Mouse (Mus musculus) MEL-GATA-1-ER (cell line): ENCODE data around the gene Itsn1.

Source experiments
- DNase-seq: peaks from one replicate; pipeline ENCODE4 v3.0.0-alpha.2; 2012; ENCODE audit warnings: low read depth; ENCODE audit errors: extremely low read depth

Itsn1 gene

GRCm38 (mm10) chr16:91768586-91768985, 39.5 kb downstream of the Itsn1 start:
- DNase-seq = no peak

DNA sequence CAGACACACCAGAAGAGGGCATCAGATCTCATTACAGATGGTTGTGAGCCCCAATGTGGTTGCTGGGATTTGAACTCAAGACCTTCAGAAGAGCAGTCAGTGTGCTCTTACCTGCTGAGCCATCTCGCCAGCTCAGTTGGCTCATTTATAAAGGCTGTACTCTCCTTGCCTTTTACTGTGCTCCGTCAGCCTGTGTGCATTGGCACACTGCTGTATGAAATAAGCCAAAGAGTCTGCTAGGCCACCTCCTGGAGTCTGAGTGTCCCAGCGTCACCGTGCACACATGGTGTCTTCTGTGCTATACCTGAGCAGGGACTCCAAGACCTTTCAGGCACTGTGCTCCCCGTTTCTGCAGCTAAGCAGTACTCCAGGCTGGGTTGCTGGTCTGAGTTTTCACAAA, 40.8 kb downstream of the Itsn1 start:
- no peak for DNase-seq

- DNase-seq = no peak
These were observed 41.6 kb downstream of the Itsn1 start for GRCm38 (mm10) chr16:91770662-91771061.

DNA sequence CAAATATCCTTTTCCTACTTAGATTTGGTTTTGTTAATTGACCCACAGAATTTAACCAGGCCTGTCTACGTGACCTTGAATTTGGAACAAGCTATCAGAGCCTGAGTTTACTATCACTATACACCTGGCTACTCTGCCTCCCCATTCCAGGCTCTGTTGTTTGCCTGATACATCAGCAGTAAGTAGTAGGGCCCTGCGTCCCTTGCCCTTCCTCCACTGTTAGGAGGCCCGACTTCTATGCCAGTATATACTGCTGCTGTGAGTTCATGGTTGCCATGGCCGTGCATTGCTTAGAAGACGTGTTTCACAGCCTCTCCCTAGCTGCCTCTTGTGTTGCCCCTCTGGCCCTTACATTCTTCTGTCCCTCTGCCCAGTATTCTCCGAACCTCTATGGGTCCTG, 42.3 kb downstream of the Itsn1 start:
- DNase-seq = no peak

DNA sequence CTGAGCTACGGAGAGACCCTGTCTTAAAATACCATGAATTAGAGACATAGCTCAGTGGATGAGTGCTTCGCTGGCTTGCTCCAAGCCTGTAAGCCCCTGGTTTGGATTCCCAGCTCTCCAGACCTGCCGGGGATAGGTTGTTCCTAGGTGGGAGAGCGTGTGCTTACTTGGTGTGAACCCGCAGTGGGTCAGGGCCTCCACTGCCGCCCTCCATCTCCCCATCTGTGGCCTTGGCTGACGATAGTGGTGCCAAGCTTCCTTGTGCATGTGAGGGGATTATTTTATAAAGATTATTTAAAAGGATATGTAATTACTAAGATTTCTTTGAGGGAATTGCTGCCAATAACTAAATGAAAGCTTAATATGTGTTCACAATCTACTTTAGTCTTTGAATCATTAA, 43.5 kb downstream of the Itsn1 start:
- no peak for DNase-seq

- no peak for DNase-seq
These were observed 50.5 kb downstream of the Itsn1 start for GRCm38 (mm10) chr16:91779576-91779975.

- no peak for DNase-seq
These were observed 51.1 kb downstream of the Itsn1 start for GRCm38 (mm10) chr16:91780151-91780550.

DNA sequence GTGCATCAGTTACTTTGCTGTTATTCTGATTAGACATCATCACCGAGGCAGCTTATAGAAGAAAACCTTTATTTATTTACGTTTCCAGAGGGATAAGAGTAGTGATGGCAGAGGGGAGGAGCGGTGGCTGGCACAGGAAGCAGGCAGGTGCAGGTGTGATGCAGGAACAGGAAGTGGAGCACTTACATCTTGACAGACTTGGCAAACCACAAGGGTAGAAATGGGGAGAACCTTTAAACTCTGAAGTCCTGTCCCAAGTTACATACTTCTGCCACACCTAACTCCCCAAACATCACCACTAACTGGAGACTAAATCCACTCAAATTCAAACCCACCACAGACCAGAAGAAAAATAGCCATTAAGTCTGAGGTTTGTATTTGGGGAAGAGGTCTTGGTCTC, 51.7 kb downstream of the Itsn1 start:
- no peak for DNase-seq

GRCm38 (mm10) chr16:91783191-91783590, 54.1 kb downstream of the Itsn1 start:
- no peak for DNase-seq

DNA sequence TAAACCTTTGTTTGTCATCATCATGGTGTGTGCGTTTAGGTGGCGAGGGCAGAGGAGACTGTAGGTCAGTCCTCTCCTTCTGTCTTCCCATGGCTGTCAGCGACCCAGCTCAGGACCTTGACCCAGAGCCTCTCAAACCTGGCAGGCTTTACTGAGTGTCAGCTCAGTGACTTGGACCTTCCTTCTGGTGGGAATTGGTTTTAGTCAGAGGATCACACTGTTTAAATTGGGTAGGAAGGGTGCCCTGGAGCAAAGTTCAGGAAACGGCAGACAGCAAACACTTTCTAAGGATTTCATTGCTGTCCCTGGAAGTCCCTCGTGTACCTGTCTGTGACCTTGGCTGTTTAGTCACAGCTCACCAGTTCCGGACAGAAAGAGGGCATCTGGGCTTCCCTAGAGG, 55.2 kb downstream of the Itsn1 start:
- DNase-seq = no peak

GRCm38 (mm10) chr16:91786425-91786824, 57.3 kb downstream of the Itsn1 start:
- no peak for DNase-seq

GRCm38 (mm10) chr16:91789728-91790127, 60.6 kb downstream of the Itsn1 start:
- peak; percentile 99 for DNase-seq

GRCm38 (mm10) chr16:91792477-91793196, 63.6 kb downstream of the Itsn1 start:
- no peak for DNase-seq

- peak; percentile 82 for DNase-seq
These were observed 64.6 kb downstream of the Itsn1 start for GRCm38 (mm10) chr16:91793507-91794278.

- no peak for DNase-seq
These were observed 65.2 kb downstream of the Itsn1 start for GRCm38 (mm10) chr16:91794306-91794705.

- no peak for DNase-seq
These were observed 66.0 kb downstream of the Itsn1 start for GRCm38 (mm10) chr16:91795044-91795443.

- no peak for DNase-seq
These were observed 66.5 kb downstream of the Itsn1 start for GRCm38 (mm10) chr16:91795606-91796005.

DNA sequence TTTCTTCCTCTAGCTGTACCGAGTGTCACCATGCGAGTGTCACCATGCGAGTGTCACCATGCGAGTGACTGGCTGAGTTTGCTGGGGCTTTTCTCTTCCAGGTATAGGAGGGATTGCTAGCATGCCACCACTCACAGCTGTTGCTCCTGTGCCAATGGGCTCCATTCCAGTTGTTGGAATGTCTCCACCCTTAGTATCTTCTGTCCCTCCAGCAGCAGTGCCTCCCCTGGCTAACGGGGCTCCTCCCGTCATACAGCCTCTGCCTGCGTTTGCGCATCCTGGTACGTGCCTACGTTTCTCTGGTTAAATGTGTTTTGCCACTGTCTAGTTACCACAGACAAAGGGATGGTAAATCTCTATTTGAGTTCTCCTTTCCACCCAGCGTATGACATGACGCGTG, 72.3 kb downstream of the Itsn1 start:
- DNase-seq = no peak

DNA sequence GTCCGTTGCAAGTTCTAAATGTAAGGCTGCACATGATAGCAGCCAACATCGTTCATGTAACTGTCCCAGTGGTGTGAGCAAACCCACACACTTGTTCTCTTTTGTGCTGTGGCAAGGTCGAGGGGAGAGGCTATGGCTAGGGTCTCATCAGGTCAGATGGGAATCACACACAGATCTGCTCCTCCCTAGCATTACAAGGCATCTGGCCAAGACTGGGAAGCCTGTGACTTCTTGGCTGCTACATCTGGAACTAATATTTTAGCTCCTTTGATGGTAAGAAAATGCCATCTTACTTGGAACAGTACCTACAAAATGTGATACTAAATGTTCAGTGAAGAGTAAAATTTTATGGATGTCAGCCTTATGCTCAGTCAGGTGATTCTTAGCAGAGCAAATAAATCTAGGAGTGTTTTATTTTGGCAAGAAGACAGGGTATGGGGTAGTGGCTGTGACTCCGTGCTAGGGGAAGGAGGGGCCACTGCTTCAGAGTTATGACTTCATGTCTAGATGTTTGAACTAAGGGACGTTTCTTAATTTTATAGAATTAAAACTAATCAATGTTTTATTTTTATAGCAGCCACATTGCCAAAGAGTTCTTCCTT, 73.5 kb downstream of the Itsn1 start:
- no peak for DNase-seq

GRCm38 (mm10) chr16:91804418-91804817, 75.3 kb downstream of the Itsn1 start:
- peak; percentile 94 for DNase-seq

DNA sequence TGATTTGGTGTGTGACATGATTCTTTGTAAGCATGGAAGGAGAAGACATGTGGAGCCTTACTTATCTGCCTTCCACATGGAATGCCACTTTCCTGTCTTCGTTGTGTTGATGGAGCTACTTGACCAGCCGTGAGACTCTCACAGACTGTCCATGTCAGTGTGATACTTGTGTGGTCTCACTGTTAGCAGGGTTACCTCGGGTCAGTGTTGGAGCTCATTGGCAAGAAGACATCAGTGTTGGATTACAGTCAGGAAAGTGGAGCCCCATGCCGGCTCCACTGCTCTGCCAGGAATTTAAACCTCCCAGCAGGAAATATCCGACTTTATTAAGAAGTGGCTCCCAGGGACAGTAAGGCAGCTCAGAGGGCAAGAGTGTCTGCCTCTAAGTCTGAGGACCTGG, 75.8 kb downstream of the Itsn1 start:
- no peak for DNase-seq

DNA sequence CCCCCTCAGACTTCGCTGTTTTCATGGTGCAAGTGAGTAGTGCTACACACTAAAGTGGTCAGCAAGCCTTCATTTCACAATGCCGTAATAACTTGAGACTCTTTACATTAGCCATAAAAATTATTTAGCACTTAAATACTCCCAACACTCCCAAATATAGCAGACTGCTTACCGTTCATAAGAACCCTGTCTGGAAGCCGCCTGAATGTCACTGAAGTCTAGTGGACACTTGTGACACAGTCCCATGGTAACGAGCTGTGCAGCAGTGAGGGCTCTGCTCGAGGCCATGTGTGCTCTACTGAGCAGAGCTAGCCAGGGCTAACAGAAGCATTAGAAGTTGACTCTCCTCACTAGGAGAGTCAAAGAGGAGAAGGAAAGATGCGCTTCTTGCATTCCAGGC, 81.2 kb downstream of the Itsn1 start:
- DNase-seq = no peak

- no peak for DNase-seq
These were observed 82.3 kb downstream of the Itsn1 start for GRCm38 (mm10) chr16:91811339-91811738.
